Mouse (Mus musculus) liver, embryonic 16.5 days (tissue): ENCODE data around the gene Adra1d. TPM values are rescaled to one million over a fixed set of nuclear protein-coding genes. Genes with fewer than 3 reads are reported as not detected.
A peak's percentile ranks its signal among the peaks of the same experiment; 100 is the strongest.

Experiments used
- ATAC-seq: fragments of 200-750 bp; cut with Nextera tagmentation; 2 replicates; pipeline ENCODE4 v1.8.0; 2017; ENCODE audit warnings: low read depth, mild to moderate bottlenecking, moderate number of reproducible peaks, moderate library complexity
- H3K27ac ChIP-seq: fragments of 300-500 bp; sonication (generic); 2 replicates; pipeline ENCODE4 v1.5.1; 2014; ENCODE audit warnings: mild to moderate bottlenecking, low read length
- H3K27me3 ChIP-seq: fragments of 300-500 bp; sonication (generic); 2 replicates; pipeline ENCODE4 v1.6.1; 2014; ENCODE audit warnings: low read depth, low read length, mixed read lengths; ENCODE audit not compliant: control insufficient read depth, insufficient read depth
- H3K36me3 ChIP-seq: fragments of 300-500 bp; sonication (generic); 2 replicates; pipeline ENCODE4 v1.6.1; 2014; ENCODE audit warnings: mild to moderate bottlenecking; ENCODE audit not compliant: control insufficient read depth, insufficient read depth
- H3K4me1 ChIP-seq: fragments of 300-500 bp; sonication (generic); 2 replicates; pipeline ENCODE4 v1.6.1; 2014; ENCODE audit warnings: low read depth, low read length, mixed read lengths; ENCODE audit not compliant: control insufficient read depth
- H3K4me2 ChIP-seq: fragments of 300-500 bp; sonication (generic); 2 replicates; pipeline ENCODE4 v1.6.1; 2014; ENCODE audit warnings: low read depth, low read length, mixed read lengths
- H3K4me3 ChIP-seq: fragments of 300-500 bp; sonication (generic); 2 replicates; pipeline ENCODE4 v1.5.1; 2014; ENCODE audit warnings: low read depth, mild to moderate bottlenecking, low read length
- H3K9ac ChIP-seq: fragments of 300-500 bp; sonication (generic); 2 replicates; pipeline ENCODE4 v1.6.1; 2014; ENCODE audit warnings: low read depth, low read length
- H3K9me3 ChIP-seq: fragments of 300-500 bp; sonication (generic); replicated peaks from 2 replicates; pipeline ENCODE4 v1.6.1; 2016; ENCODE audit warnings: low read length; ENCODE audit not compliant: control insufficient read depth
- WGBS: fragments of 180-500 bp; shearing (Covaris S2); extraction: QIAGEN DNeasy Blood & Tissue Kit; methylation state at CpG from one replicate; pipeline ENCODE4 v1.1.7; 2014; ENCODE audit not compliant: insufficient replicate concordance; 5-methylcytosine and 5-hydroxymethylcytosine counted together
- polyA plus RNA-seq: library from polyadenylated mRNA; unstranded; fragments of >200 nt; fragmentation: Nextera tagmentation; extraction: Ambion mirVana; gene quantifications from 2 replicates; pipeline ENCODE4 v1.2.1, GENCODE M21; 2015

Adra1d gene
- polyA plus RNA-seq, 1 experiment from 2014 or later: 0.22 TPM

- Histone ChIP-seq H3K36me3 (no peaks in the 10 kb centered on the region), H3K4me2 (no peak overlapping the region), H3K9me3 (no peaks in the 10 kb centered on the region), H3K4me1 (no peaks in the 10 kb centered on the region), H3K9ac (no peak overlapping the region), H3K27me3 (peaks cover 16% of the 10 kb centered on the region), H3K27ac (no peak overlapping the region), H3K4me3 (no peak overlapping the region)
- 15% methylated on average over 9 of the region's 9 CpGs for WGBS
- no peak for ATAC-seq
These were observed 9.2 kb downstream of the Adra1d start for GRCm38 (mm10) chr2:131552736-131553400.

GRCm38 (mm10) chr2:131551701-131552620 is 10.1 kb downstream of the Adra1d start:
- WGBS: 38% methylated on average over 7 of the region's 7 CpGs
- no peak for ATAC-seq
- H3K4me2 ChIP-seq: no peak overlapping the region
- no peak overlapping the region for H3K4me3 ChIP-seq
- peaks cover 25% of the 10 kb centered on the region for H3K27me3 ChIP-seq
- H3K9me3 ChIP-seq: no peaks in the 10 kb centered on the region
- no peak overlapping the region for H3K9ac ChIP-seq
- no peak overlapping the region for H3K27ac ChIP-seq
- H3K36me3 ChIP-seq: no peaks in the 10 kb centered on the region
- no peaks in the 10 kb centered on the region for H3K4me1 ChIP-seq

GRCm38 (mm10) chr2:131550906-131551305 is 11.2 kb downstream of the Adra1d start:
- H3K27ac ChIP-seq: no peak overlapping the region
- no peaks in the 10 kb centered on the region for H3K9me3 ChIP-seq
- H3K9ac ChIP-seq: no peak overlapping the region
- H3K4me2 ChIP-seq: no peak overlapping the region
- WGBS: 42% methylated on average over 2 of the region's 2 CpGs
- H3K36me3 ChIP-seq: no peaks in the 10 kb centered on the region
- no peak for ATAC-seq
- no peak overlapping the region for H3K4me3 ChIP-seq
- peaks cover 35% of the 10 kb centered on the region for H3K27me3 ChIP-seq
- H3K4me1 ChIP-seq: peaks cover 4% of the 10 kb centered on the region

- Histone ChIP-seq H3K4me2 (no peak overlapping the region), H3K36me3 (no peaks in the 10 kb centered on the region), H3K9me3 (no peaks in the 10 kb centered on the region), H3K4me1 (peaks cover 8% of the 10 kb centered on the region), H3K9ac (no peak overlapping the region), H3K27me3 (peaks cover 40% of the 10 kb centered on the region), H3K4me3 (no peak overlapping the region), H3K27ac (no peak overlapping the region)
- ATAC-seq: no peak
- WGBS: 57% methylated on average over 2 of the region's 2 CpGs
These were observed 11.6 kb downstream of the Adra1d start for GRCm38 (mm10) chr2:131550474-131550873.

- Histone ChIP-seq H3K27ac (no peak overlapping the region), H3K4me1 (peaks cover 9% of the 10 kb centered on the region), H3K4me2 (no peak overlapping the region), H3K9me3 (no peaks in the 10 kb centered on the region), H3K27me3 (peaks cover 46% of the 10 kb centered on the region), H3K9ac (no peak overlapping the region), H3K4me3 (no peak overlapping the region), H3K36me3 (no peaks in the 10 kb centered on the region)
- WGBS: 46% methylated on average over 5 of the region's 5 CpGs
- no peak for ATAC-seq
These were observed 13.0 kb downstream of the Adra1d start for GRCm38 (mm10) chr2:131549090-131549489.

- no peaks in the 10 kb centered on the region for H3K9me3 ChIP-seq
- no peak overlapping the region for H3K4me3 ChIP-seq
- H3K4me1 ChIP-seq: peaks cover 9% of the 10 kb centered on the region
- no peak overlapping the region for H3K9ac ChIP-seq
- ATAC-seq: no peak
- H3K27me3 ChIP-seq: peaks cover 48% of the 10 kb centered on the region
- H3K4me2 ChIP-seq: no peak overlapping the region
- no peak overlapping the region for H3K27ac ChIP-seq
- H3K36me3 ChIP-seq: no peaks in the 10 kb centered on the region
- 51% methylated on average over 2 of the region's 2 CpGs for WGBS
These were observed 13.8 kb downstream of the Adra1d start for GRCm38 (mm10) chr2:131548330-131548729.

- H3K27ac ChIP-seq: no peak overlapping the region
- ATAC-seq: no peak
- H3K4me2 ChIP-seq: no peak overlapping the region
- H3K9ac ChIP-seq: no peak overlapping the region
- no peaks in the 10 kb centered on the region for H3K36me3 ChIP-seq
- H3K4me3 ChIP-seq: no peak overlapping the region
- peaks cover 48% of the 10 kb centered on the region for H3K27me3 ChIP-seq
- 11% methylated on average over 19 of the region's 19 CpGs for WGBS
- H3K9me3 ChIP-seq: no peaks in the 10 kb centered on the region
- H3K4me1 ChIP-seq: peaks cover 9% of the 10 kb centered on the region
These were observed 15.2 kb downstream of the Adra1d start for GRCm38 (mm10) chr2:131546745-131547408.

- Histone ChIP-seq H3K4me2 (peak overlapping the region; percentile 61), H3K27ac (no peak overlapping the region), H3K4me1 (peaks cover 9% of the 10 kb centered on the region), H3K4me3 (peak overlapping the region; percentile 45), H3K27me3 (peaks cover 48% of the 10 kb centered on the region), H3K36me3 (no peaks in the 10 kb centered on the region), H3K9ac (no peak overlapping the region), H3K9me3 (no peaks in the 10 kb centered on the region)
- ATAC-seq: no peak
- WGBS: 5% methylated on average over 27 of the region's 27 CpGs
These were observed 15.8 kb downstream of the Adra1d start for GRCm38 (mm10) chr2:131546308-131546700.
